Mouse (Mus musculus): ENCODE data around the gene Ak7. TPM values are rescaled to one million over a fixed set of nuclear protein-coding genes. Genes with fewer than 3 reads are reported as not detected.

The Ak7 gene
- polyA plus RNA-seq, 1 experiment from 2014 or later = 0.40 TPM

DNA sequence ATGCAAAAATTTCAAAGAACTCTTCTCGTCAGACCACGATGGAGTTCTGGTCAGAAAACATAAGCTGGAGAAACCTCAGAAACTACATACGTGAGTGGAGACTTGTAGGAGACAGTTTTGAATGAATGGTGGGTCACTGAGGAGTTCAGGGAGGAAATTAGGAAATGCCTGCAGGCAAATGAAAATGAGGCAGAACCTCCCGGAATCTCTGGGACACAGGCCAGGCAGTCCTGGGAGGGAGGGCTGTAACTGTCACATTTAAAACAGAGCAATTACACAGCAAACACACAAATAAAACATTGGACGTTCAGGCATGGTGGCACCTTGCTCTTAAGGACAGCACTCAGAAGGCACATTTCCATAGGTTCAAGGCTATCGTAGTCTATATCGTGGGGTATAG is 69.1 kb downstream of the Ak7 start:
- WGBS = 70% methylated on average over 7 of the region's 7 CpGs
- no peaks in the 10 kb centered on the region for H3K27me3 ChIP-seq (replicated peaks; ENCODE audit: control insufficient read depth, insufficient read depth, low read length)

DNA sequence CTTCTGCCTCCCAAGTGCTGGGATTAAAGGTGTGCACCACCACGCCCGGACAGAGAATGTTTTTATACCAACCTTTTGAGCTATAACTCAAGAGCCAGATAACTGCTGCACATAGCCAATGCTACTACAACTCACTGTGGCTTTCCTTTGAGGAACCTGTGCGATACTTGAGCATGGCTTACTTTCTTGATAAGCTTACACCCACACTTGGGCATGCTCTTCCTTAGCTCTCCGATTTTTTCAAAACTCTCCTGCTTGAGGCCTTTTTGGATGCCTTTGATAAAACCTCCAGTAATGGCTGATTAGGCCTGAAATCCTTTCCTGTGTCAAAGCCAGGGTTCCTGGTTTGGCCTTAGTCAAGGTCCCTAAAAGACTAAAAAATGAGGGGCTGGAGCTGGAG is 71.9 kb downstream of the Ak7 start:
- H3K9ac ChIP-seq (ENCODE audit: low read depth, low read length) = no peak overlapping the region
- H3K4me3 ChIP-seq (ENCODE audit: low read length) = no peak overlapping the region
- WGBS = 87% methylated on average over 4 of the region's 4 CpGs
- H3K36me3 ChIP-seq (ENCODE audit: control insufficient read depth, insufficient read depth, low read length) = no peaks in the 10 kb centered on the region
- no peak for ATAC-seq
- no peaks in the 10 kb centered on the region for H3K27me3 ChIP-seq (replicated peaks; ENCODE audit: control insufficient read depth, insufficient read depth, low read length)
- no peak overlapping the region for H3K27ac ChIP-seq (ENCODE audit: low read length)
- no peaks in the 10 kb centered on the region for H3K9me3 ChIP-seq (ENCODE audit: control insufficient read depth, low read length)
- H3K4me1 ChIP-seq (ENCODE audit: control insufficient read depth, insufficient read depth, low read length) = no peaks in the 10 kb centered on the region
- no peak overlapping the region for H3K4me2 ChIP-seq (ENCODE audit: low read depth, low read length)

More for the DNA sequence above, 69.1 kb downstream of the Ak7 start:
- H3K4me1 ChIP-seq (ENCODE audit: control insufficient read depth, insufficient read depth, low read length) = no peaks in the 10 kb centered on the region
- H3K9ac ChIP-seq (ENCODE audit: low read depth, low read length) = no peak overlapping the region
- no peak overlapping the region for H3K4me3 ChIP-seq (ENCODE audit: low read length)
- no peaks in the 10 kb centered on the region for H3K9me3 ChIP-seq (ENCODE audit: control insufficient read depth, low read length)
- H3K36me3 ChIP-seq (ENCODE audit: control insufficient read depth, insufficient read depth, low read length) = no peaks in the 10 kb centered on the region
- no peak overlapping the region for H3K27ac ChIP-seq (ENCODE audit: low read length)
- no peak overlapping the region for H3K4me2 ChIP-seq (ENCODE audit: low read depth, low read length)
- ATAC-seq = no peak

DNA sequence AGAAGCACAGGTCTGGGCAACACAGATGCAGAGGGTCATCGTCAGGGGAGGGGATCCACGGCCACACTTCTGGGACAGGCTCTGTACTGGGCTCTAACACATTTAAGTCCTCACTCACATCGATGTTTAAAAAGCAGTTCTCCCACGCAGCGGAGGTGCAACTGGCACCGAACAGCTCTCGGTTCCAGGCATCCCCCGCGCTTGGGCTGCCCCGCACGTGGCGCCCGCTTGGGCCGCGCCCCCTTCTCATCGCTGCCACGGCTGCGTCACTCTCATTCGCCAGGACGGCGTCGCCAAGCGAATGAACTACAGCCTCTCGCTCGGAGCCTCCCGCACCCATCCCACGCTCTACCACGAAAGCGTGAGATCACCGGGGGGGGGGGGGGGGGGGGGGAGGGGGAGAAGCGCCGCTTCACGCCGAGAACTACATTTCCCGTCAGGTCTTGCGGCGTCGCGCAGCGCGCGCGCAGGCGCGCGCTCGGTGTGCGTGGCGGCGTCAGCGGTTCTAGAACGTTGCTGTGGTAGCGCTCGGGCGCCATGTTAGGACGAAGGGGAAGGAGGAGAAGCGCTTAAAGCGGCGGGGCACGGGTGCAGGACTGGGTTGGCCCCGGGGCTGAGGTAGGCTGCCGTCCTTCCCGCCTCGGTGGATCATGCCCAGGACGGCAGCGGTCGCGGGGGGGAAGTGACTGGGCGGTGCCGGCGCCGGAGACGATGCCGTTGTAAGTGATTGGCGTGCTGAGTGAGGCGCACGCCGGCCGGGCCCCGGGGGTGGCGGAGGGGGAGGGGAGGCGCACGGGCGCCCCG is 78.6 kb downstream of the Ak7 start, which contains the start of gene Papola:
Gene Papola (plus strand): TSS at position 499 of the 804 bp plus-strand sequence.
- H3K4me2 ChIP-seq (ENCODE audit: low read depth, low read length) = peak within 1 kb of the TSS; percentile 79
- H3K36me3 ChIP-seq (ENCODE audit: control insufficient read depth, insufficient read depth, low read length) = no peaks in the 10 kb centered on the region
- peak; percentile 95 for ATAC-seq
- under 1% methylated on average over 80 of the region's 85 CpGs for WGBS
- peaks cover 8% of the 10 kb centered on the region for H3K4me1 ChIP-seq (ENCODE audit: control insufficient read depth, insufficient read depth, low read length)
- H3K9ac ChIP-seq (ENCODE audit: low read depth, low read length) = peak within 1 kb of the TSS; percentile 88
- H3K27ac ChIP-seq (ENCODE audit: low read length) = peak within 1 kb of the TSS; percentile 98
- H3K9me3 ChIP-seq (ENCODE audit: control insufficient read depth, low read length) = no peaks in the 10 kb centered on the region
- peak within 1 kb of the TSS; percentile 73 for H3K4me3 ChIP-seq (ENCODE audit: low read length)
- H3K27me3 ChIP-seq (replicated peaks; ENCODE audit: control insufficient read depth, insufficient read depth, low read length) = no peaks in the 10 kb centered on the region

DNA sequence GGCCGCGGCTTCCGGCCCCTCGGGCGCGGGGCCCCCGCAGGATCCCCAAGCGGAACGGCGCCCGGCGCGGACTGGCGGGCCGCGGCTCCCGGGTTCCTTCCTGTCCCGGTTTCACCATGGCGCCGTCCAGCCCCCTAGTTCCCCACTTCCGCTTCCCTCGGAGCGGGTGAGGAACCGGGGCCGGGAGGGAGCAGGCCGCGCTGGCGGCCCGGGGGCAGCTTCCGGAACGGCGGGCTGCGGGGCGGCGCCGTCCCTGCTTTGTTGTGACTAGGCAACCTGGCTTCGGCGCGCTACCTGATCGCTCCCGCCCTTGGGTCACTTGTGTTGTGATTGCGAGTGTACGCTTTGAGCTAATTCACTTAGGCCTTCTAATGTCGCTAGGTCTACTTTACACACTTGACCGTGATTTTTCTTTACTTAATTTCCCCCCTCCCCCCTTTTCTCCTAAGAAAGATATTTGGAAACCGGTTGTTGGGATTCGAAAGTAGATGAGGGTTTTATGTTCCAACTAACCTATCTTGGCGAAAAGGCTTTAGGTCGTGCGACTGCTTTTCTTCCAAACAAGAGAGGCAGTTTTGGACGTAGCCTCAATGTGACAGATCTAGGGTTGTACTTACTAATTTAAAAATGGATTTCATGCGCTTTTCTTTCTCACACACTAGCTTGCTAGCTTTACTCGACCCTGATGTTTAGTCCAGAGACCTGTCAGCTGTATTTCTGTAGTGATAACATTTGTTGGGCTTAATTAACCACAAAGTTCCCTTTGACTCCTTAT is 79.4 kb downstream of the Ak7 start:
- peak overlapping the region; percentile 88 for H3K9ac ChIP-seq (ENCODE audit: low read depth, low read length)
- WGBS = under 1% methylated on average over 48 of the region's 53 CpGs
- peaks cover 8% of the 10 kb centered on the region for H3K4me1 ChIP-seq (ENCODE audit: control insufficient read depth, insufficient read depth, low read length)
- H3K4me2 ChIP-seq (ENCODE audit: low read depth, low read length) = peak overlapping the region; percentile 79
- ATAC-seq = peak; percentile 78
- H3K4me3 ChIP-seq (ENCODE audit: low read length) = peak overlapping the region; percentile 73
- peak overlapping the region; percentile 98 for H3K27ac ChIP-seq (ENCODE audit: low read length)
- no peaks in the 10 kb centered on the region for H3K36me3 ChIP-seq (ENCODE audit: control insufficient read depth, insufficient read depth, low read length)
- no peaks in the 10 kb centered on the region for H3K27me3 ChIP-seq (replicated peaks; ENCODE audit: control insufficient read depth, insufficient read depth, low read length)
- no peaks in the 10 kb centered on the region for H3K9me3 ChIP-seq (ENCODE audit: control insufficient read depth, low read length)

DNA sequence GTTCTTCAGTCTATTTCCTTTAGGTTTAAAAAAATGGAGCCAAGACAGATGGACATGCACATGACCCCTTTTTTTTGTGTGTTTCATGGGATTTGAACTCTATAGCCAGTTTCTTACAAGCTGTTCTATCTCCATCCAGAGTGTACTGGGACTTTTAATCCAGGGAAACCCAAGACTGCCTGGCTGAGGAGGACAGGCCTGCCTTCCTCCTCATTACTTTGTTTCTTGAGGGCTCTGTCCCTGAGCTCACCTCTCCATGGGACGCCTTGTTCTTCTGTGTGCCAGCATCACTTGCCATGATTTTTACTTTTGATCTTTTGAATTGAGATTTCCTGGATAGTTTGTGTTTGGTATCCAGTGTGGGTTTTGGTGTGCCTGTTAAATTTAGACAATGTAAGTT is 80.3 kb downstream of the Ak7 start:
- ATAC-seq = no peak
- no peaks in the 10 kb centered on the region for H3K36me3 ChIP-seq (ENCODE audit: control insufficient read depth, insufficient read depth, low read length)
- H3K27me3 ChIP-seq (replicated peaks; ENCODE audit: control insufficient read depth, insufficient read depth, low read length) = no peaks in the 10 kb centered on the region
- H3K9ac ChIP-seq (ENCODE audit: low read depth, low read length) = peak overlapping the region; percentile 52; the same call in 1 of the 2 replicates
- peaks cover 8% of the 10 kb centered on the region for H3K4me1 ChIP-seq (ENCODE audit: control insufficient read depth, insufficient read depth, low read length)
- no peak overlapping the region for H3K27ac ChIP-seq (ENCODE audit: low read length)
- H3K4me3 ChIP-seq (ENCODE audit: low read length) = peak overlapping the region; percentile 73
- peak overlapping the region; percentile 79 for H3K4me2 ChIP-seq (ENCODE audit: low read depth, low read length)
- no peaks in the 10 kb centered on the region for H3K9me3 ChIP-seq (ENCODE audit: control insufficient read depth, low read length)
- WGBS = 62% methylated on average over 1 of the region's 1 CpGs

DNA sequence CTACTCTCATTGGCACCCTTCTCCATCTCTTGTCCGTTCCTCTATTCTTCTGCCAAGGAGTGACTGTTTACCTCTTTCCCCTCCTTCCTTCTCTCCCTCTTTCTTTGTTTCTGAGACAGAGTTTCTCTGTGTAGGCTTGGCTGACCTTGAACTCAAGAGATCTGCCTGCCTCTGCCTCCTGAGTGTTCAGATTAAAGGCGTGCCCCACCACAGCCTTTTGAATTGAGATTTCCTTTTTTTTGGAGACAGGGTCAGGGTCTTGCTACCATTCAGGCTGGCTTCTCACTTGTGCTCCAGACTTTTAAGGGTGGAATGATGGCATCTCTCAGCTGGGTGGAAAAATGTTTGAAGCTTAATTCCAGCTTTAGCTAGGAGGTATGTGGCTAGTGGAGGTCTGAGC is 81.8 kb downstream of the Ak7 start:
- Histone ChIP-seq H3K9ac (ENCODE audit: low read depth, low read length) (no peak overlapping the region), H3K27me3 (replicated peaks; ENCODE audit: control insufficient read depth, insufficient read depth, low read length) (no peaks in the 10 kb centered on the region), H3K27ac (ENCODE audit: low read length) (no peak overlapping the region), H3K9me3 (ENCODE audit: control insufficient read depth, low read length) (no peaks in the 10 kb centered on the region), H3K4me3 (ENCODE audit: low read length) (no peak overlapping the region), H3K4me2 (ENCODE audit: low read depth, low read length) (no peak overlapping the region), H3K36me3 (ENCODE audit: control insufficient read depth, insufficient read depth, low read length) (no peaks in the 10 kb centered on the region), H3K4me1 (ENCODE audit: control insufficient read depth, insufficient read depth, low read length) (peaks cover 8% of the 10 kb centered on the region)
- WGBS = 94% methylated on average over 2 of the region's 2 CpGs
- no peak for ATAC-seq

DNA sequence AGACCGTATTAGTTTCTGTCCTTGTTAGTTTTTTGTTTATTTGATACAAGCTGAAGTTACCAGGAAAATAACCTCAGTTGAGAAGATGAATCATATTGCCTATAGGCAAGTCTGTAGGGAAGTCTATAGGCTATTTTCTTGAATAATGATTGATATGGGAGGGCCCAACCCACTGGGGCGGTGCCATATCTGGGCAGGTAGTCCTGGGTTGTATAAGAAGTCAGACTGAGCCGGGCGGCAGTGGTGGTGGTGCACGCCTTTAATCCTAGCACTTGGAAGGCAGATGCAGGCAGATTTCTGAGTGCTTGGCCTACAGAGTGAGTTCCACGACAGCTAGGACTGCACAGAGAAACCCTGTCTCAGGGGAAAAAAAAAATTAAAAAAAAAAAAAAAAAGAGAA is 84.1 kb downstream of the Ak7 start:
- no peak for ATAC-seq
- Histone ChIP-seq H3K27me3 (replicated peaks; ENCODE audit: control insufficient read depth, insufficient read depth, low read length) (no peaks in the 10 kb centered on the region), H3K4me1 (ENCODE audit: control insufficient read depth, insufficient read depth, low read length) (peaks cover 8% of the 10 kb centered on the region), H3K9ac (ENCODE audit: low read depth, low read length) (no peak overlapping the region), H3K36me3 (ENCODE audit: control insufficient read depth, insufficient read depth, low read length) (no peaks in the 10 kb centered on the region), H3K4me3 (ENCODE audit: low read length) (no peak overlapping the region), H3K9me3 (ENCODE audit: control insufficient read depth, low read length) (no peaks in the 10 kb centered on the region), H3K27ac (ENCODE audit: low read length) (no peak overlapping the region), H3K4me2 (ENCODE audit: low read depth, low read length) (no peak overlapping the region)
- WGBS = 84% methylated on average over 6 of the region's 6 CpGs

DNA sequence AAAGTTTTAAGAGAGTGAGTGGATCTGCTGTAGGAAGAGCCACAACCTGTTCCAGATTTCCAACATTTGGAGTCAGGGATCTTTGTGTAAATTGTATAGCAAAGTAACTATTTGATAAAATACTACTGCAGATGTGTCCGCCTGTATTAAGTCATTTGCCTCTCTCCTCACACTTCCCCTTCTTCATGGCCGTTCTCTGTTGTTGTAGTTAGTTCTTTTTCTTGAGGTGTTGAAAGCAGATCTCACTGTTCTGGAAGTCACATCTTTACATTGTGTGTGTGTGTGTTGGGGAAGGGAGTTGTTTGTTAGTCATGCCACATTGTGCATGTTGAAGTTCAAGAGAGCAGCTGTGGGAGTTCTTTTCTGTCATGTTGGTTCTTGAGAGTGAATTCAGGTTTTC is 89.1 kb downstream of the Ak7 start:
- H3K4me1 ChIP-seq (ENCODE audit: control insufficient read depth, insufficient read depth, low read length) = peaks cover 14% of the 10 kb centered on the region; the same call in 1 of the 2 replicates
- H3K4me3 ChIP-seq (ENCODE audit: low read length) = no peak overlapping the region
- H3K27me3 ChIP-seq (replicated peaks; ENCODE audit: control insufficient read depth, insufficient read depth, low read length) = no peaks in the 10 kb centered on the region
- no peak overlapping the region for H3K4me2 ChIP-seq (ENCODE audit: low read depth, low read length)
- WGBS = 85% methylated on average over 2 of the region's 2 CpGs
- no peaks in the 10 kb centered on the region for H3K36me3 ChIP-seq (ENCODE audit: control insufficient read depth, insufficient read depth, low read length)
- H3K9me3 ChIP-seq (ENCODE audit: control insufficient read depth, low read length) = no peaks in the 10 kb centered on the region
- no peak overlapping the region for H3K27ac ChIP-seq (ENCODE audit: low read length)
- H3K9ac ChIP-seq (ENCODE audit: low read depth, low read length) = no peak overlapping the region
- ATAC-seq = no peak

DNA sequence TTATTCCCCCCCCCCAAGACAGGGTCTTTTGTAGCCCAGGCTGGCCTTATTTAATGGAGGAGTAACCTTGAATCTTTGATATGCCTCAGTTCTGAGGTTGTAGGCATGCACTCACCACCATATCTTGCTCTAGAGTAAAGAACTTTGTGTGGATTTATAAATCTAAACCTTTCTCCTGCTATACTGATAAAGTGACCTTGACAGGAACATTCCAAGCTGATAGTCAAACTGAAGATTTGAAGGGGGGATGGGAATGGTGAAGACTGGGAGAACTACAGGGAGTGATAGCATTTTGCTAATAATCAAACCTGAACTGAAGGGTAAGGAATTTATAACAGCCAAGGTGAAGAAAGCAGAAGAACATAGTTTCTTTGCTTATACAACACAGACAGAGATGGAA is 92.2 kb downstream of the Ak7 start:
- Histone ChIP-seq H3K4me3 (ENCODE audit: low read length) (no peak overlapping the region), H3K27ac (ENCODE audit: low read length) (no peak overlapping the region), H3K9ac (ENCODE audit: low read depth, low read length) (no peak overlapping the region), H3K9me3 (ENCODE audit: control insufficient read depth, low read length) (no peaks in the 10 kb centered on the region), H3K27me3 (replicated peaks; ENCODE audit: control insufficient read depth, insufficient read depth, low read length) (no peaks in the 10 kb centered on the region), H3K4me2 (ENCODE audit: low read depth, low read length) (no peak overlapping the region), H3K4me1 (ENCODE audit: control insufficient read depth, insufficient read depth, low read length) (peaks cover 14% of the 10 kb centered on the region; the same call in 1 of the 2 replicates), H3K36me3 (ENCODE audit: control insufficient read depth, insufficient read depth, low read length) (no peaks in the 10 kb centered on the region; the same call in 1 of the 2 replicates)
- peak; percentile 71 for ATAC-seq

Data from intestine, embryonic 16.5 days (tissue).